Mouse (Mus musculus) spleen, adult 2 months (tissue): ENCODE data around the gene Pold1. TPM values are rescaled to one million over a fixed set of nuclear protein-coding genes. Genes with fewer than 3 reads are reported as not detected.

Source experiments
- DNase-seq, 2 experiments: peaks; one replicate each; pipeline versions ENCODE4 v3.0.0 to v3.0.0-alpha.2; 2012 to 2021; ENCODE audit warnings: low spot score in 2 of 2, low read depth in 1 of 2
- H3K27ac ChIP-seq: fragments of 200-500 bp; 2 replicates; pipeline ENCODE4 v1.5.1; 2012; ENCODE audit warnings: low read length, inconsistent platforms; ENCODE audit not compliant: insufficient read depth
- H3K27me3 ChIP-seq: fragments of 200-500 bp; 2 replicates; pipeline ENCODE4 v1.6.1; 2012; ENCODE audit warnings: mild to moderate bottlenecking, moderate library complexity, low read length, inconsistent platforms; ENCODE audit not compliant: control insufficient read depth, insufficient read depth
- H3K36me3 ChIP-seq: fragments of 200-500 bp; 2 replicates; pipeline ENCODE4 v1.6.1; 2012; ENCODE audit warnings: mild to moderate bottlenecking, low read length, inconsistent platforms; ENCODE audit not compliant: control insufficient read depth, insufficient read depth
- H3K4me1 ChIP-seq: fragments of 200-500 bp; 2 replicates; pipeline ENCODE4 v1.6.1; 2011; ENCODE audit warnings: inconsistent platforms; ENCODE audit not compliant: control insufficient read depth, insufficient read depth, insufficient read length
- H3K4me3 ChIP-seq: fragments of 200-500 bp; 2 replicates; pipeline ENCODE4 v1.5.1; 2011; ENCODE audit warnings: mild to moderate bottlenecking, inconsistent platforms; ENCODE audit not compliant: insufficient read depth, insufficient read length; ENCODE audit errors: extremely low read depth
- CTCF ChIP-seq: fragments of 200-500 bp; IDR thresholded peaks from 2 replicates; pipeline ENCODE4 v1.5.1; 2011; ENCODE audit warnings: mild to moderate bottlenecking, inconsistent platforms; ENCODE audit not compliant: insufficient read depth, insufficient read length, insufficient replicate concordance; ENCODE audit errors: extremely low read depth
- POLR2A ChIP-seq: fragments of 200-500 bp; IDR thresholded peaks from 2 replicates; pipeline ENCODE4 v1.6.1; 2011; ENCODE audit warnings: low read depth, low read length, inconsistent platforms
- whole genome bisulfite sequencing: fragments of 180-500 bp; shearing (Covaris S2); methylation state at CpG from one replicate; pipeline ENCODE4 v1.1.7; 2018; 5-methylcytosine and 5-hydroxymethylcytosine counted together
- polyA plus RNA-seq: library from polyadenylated mRNA; depleted of rRNA; stranded (reverse); fragments of >200 nt; gene quantifications from 2 replicates; pipeline ENCODE4 v1.2.3, GENCODE M21; 2012

Pold1 gene
- polyA plus RNA-seq, 1 experiment, result 118 TPM

GRCm38 (mm10) chr7:44538756-44539624, 9.7 kb downstream of the Pold1 start:
- WGBS, result 94% methylated on average over 41 of the region's 41 CpGs
- H3K36me3 ChIP-seq, result peaks cover 54% of the 10 kb centered on the region
- TF ChIP-seq POLR2A (no peak), CTCF (no peak)

GRCm38 (mm10) chr7:44537496-44537895, 11.2 kb downstream of the Pold1 start:
- Histone ChIP-seq H3K4me3 (no peak overlapping the region), H3K27ac (no peak overlapping the region), H3K36me3 (peaks cover 50% of the 10 kb centered on the region), H3K27me3 (no peaks in the 10 kb centered on the region), H3K4me1 (peaks cover 29% of the 10 kb centered on the region; the same call in 1 of the 2 replicates)
- DNase-seq, result no peak
- TF ChIP-seq CTCF (no peak), POLR2A (no peak)
- WGBS, result 95% methylated on average over 13 of the region's 13 CpGs

More at GRCm38 (mm10) chr7:44538756-44539624, 9.7 kb downstream of the Pold1 start:
- no peak for DNase-seq
- Histone ChIP-seq H3K27ac (no peak overlapping the region), H3K4me3 (no peak overlapping the region), H3K27me3 (no peaks in the 10 kb centered on the region), H3K4me1 (peaks cover 21% of the 10 kb centered on the region; the same call in 1 of the 2 replicates)

- Histone ChIP-seq H3K27me3 (no peaks in the 10 kb centered on the region), H3K36me3 (peaks cover 45% of the 10 kb centered on the region), H3K4me3 (no peak overlapping the region), H3K27ac (peak overlapping the region; percentile 79; the same call in 1 of the 2 replicates), H3K4me1 (peaks cover 32% of the 10 kb centered on the region; the same call in 1 of the 2 replicates)
- 82% methylated on average over 7 of the region's 7 CpGs for WGBS
- no peak for DNase-seq
- no peak for TF ChIP-seq CTCF
- TF ChIP-seq POLR2A, result no peak
Observed at GRCm38 (mm10) chr7:44537009-44537408, 11.6 kb downstream of the Pold1 start.

- DNase-seq, result no peak
- H3K4me3 ChIP-seq, result no peak overlapping the region
- 78% methylated on average over 6 of the region's 6 CpGs for WGBS
- peaks cover 41% of the 10 kb centered on the region for H3K36me3 ChIP-seq
- no peaks in the 10 kb centered on the region for H3K27me3 ChIP-seq
- H3K27ac ChIP-seq, result peak overlapping the region; percentile 79
- TF ChIP-seq CTCF (no peak), POLR2A (no peak)
- peaks cover 32% of the 10 kb centered on the region; the same call in 1 of the 2 replicates for H3K4me1 ChIP-seq
Observed at GRCm38 (mm10) chr7:44536590-44536968, 12.1 kb downstream of the Pold1 start.

- peak overlapping the region; percentile 95 for H3K27ac ChIP-seq
- peak; percentile 53 to 69 for DNase-seq
- H3K36me3 ChIP-seq, result peaks cover 34% of the 10 kb centered on the region
- H3K4me3 ChIP-seq, result no peak overlapping the region
- no peaks in the 10 kb centered on the region for H3K27me3 ChIP-seq
- H3K4me1 ChIP-seq, result peaks cover 32% of the 10 kb centered on the region; the same call in 1 of the 2 replicates
- no peak for TF ChIP-seq CTCF
- no peak for TF ChIP-seq POLR2A
- WGBS, result 82% methylated on average over 27 of the region's 27 CpGs
Observed at GRCm38 (mm10) chr7:44535657-44536589, 12.7 kb downstream of the Pold1 start.

- H3K36me3 ChIP-seq, result peaks cover 31% of the 10 kb centered on the region
- H3K27ac ChIP-seq, result peak overlapping the region; percentile 95
- peaks cover 32% of the 10 kb centered on the region; the same call in 1 of the 2 replicates for H3K4me1 ChIP-seq
- WGBS, result 68% methylated on average over 19 of the region's 19 CpGs
- TF ChIP-seq POLR2A (no peak), CTCF (no peak)
- peak in 1 of 2 experiments; percentile 29 for DNase-seq
- H3K4me3 ChIP-seq, result peak overlapping the region; percentile 35; the same call in 1 of the 2 replicates
- no peaks in the 10 kb centered on the region for H3K27me3 ChIP-seq
Observed at GRCm38 (mm10) chr7:44534656-44535441, 13.8 kb downstream of the Pold1 start.
